Mouse (Mus musculus) heart, adult 2 months (tissue): Measurements from ENCODE around the gene Tkt. TPM values are rescaled to one million over a fixed set of nuclear protein-coding genes. Genes with fewer than 3 reads are reported as not detected.
A peak's percentile ranks its signal among the peaks of the same experiment; 100 is the strongest.

Experiments used
- DNase-seq, 2 experiments: peaks; one replicate each; pipeline ENCODE4 v3.0.0; 2021
- H3K27ac ChIP-seq: fragments of 200-600 bp; 2 replicates; pipeline ENCODE4 v1.8.1; 2022
- H3K27me3 ChIP-seq: fragments of 200-500 bp; 2 replicates; pipeline ENCODE4 v1.6.1; 2012; ENCODE audit warnings: mild to moderate bottlenecking, low read length, inconsistent platforms, mixed read lengths; ENCODE audit not compliant: control insufficient read depth, insufficient read depth
- H3K36me3 ChIP-seq: fragments of 200-500 bp; 2 replicates; pipeline ENCODE4 v1.6.1; 2012; ENCODE audit warnings: low read length, inconsistent platforms; ENCODE audit not compliant: control insufficient read depth, insufficient read depth
- H3K4me1 ChIP-seq: fragments of 200-500 bp; 2 replicates; pipeline ENCODE4 v1.6.1; 2011; ENCODE audit warnings: low read length; ENCODE audit not compliant: control insufficient read depth, insufficient read depth
- H3K4me3 ChIP-seq: fragments of 200-600 bp; 2 replicates; pipeline ENCODE4 v1.8.1; 2022
- H3K79me2 ChIP-seq: fragments of 200-500 bp; replicated peaks from 2 replicates; pipeline ENCODE4 v1.6.1; 2012; ENCODE audit warnings: mild to moderate bottlenecking, inconsistent platforms, low read length, moderate library complexity, mixed read lengths; ENCODE audit not compliant: control insufficient read depth, insufficient read depth
- H3K9ac ChIP-seq: fragments of 200-500 bp; 2 replicates; pipeline ENCODE4 v1.6.1; 2012; ENCODE audit warnings: low read depth, mild to moderate bottlenecking, control low read depth, inconsistent platforms, low read length, mixed read lengths
- CTCF ChIP-seq: fragments of 200-600 bp; IDR thresholded peaks from 2 replicates; pipeline ENCODE4 v1.8.1; 2022; ENCODE audit warnings: antibody characterized with exemption, mild to moderate bottlenecking, moderate library complexity
- EP300 ChIP-seq: fragments of 200-500 bp; IDR thresholded peaks from 2 replicates; pipeline ENCODE4 v1.6.1; 2011; ENCODE audit warnings: low read depth, low read length, control low read depth; ENCODE audit not compliant: insufficient read depth
- POLR2A ChIP-seq: fragments of 200-500 bp; IDR thresholded peaks from 2 replicates; pipeline ENCODE4 v1.6.1; 2011; ENCODE audit warnings: mild to moderate bottlenecking, low read depth, low read length, control low read depth; ENCODE audit not compliant: insufficient read depth
- WGBS: fragments of 180-500 bp; shearing (Covaris S2); methylation state at CpG from one replicate; pipeline ENCODE4 v1.1.7; 2018; 5-methylcytosine and 5-hydroxymethylcytosine counted together
- intact Hi-C: fragments of 180-260 bp; cut with DNase I; formaldehyde crosslinking; loops from one replicate; pipeline ENCODE4 v1.15.1; 2025
- polyA plus RNA-seq: library from polyadenylated mRNA; depleted of rRNA; stranded (reverse); fragments of >200 nt; gene quantifications from 2 replicates; pipeline ENCODE4 v1.2.3, GENCODE M21; 2012
- total RNA-seq, 2 experiments: library from RNA; stranded (reverse); gene quantifications; 2 replicates each; pipeline ENCODE4 v1.2.3; 2021

Tkt gene
- total and polyA plus RNA-seq, 3 experiments = 30.7 to 119 (median 32.8) TPM

DNA sequence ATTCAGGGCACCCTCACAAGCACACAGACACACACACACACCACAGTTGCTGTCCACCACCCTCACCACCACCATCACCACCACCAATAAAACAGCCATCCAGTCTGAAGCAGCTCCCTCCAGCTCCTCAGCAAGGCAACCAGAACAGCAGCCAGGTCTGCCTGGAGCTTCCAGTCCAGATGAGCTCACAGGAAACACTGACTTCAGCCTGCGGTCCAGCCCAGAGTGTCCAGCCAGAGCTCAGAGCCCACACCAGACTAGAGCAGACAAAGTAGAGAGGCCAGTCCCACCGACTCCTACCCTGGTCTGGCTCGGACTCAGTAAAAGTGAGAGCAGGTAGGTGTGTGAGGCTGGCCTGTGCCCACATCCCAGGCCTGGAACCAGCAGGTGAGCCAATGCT lies 62.8 kb downstream of the Tkt start:
- TF ChIP-seq CTCF (no peak), POLR2A (no peak), EP300 (no peak)
- Histone ChIP-seq H3K9ac (no peak overlapping the region), H3K27ac (no peak overlapping the region; the same call in 1 of the 2 replicates), H3K36me3 (no peaks in the 10 kb centered on the region), H3K79me2 (no peaks in the 10 kb centered on the region), H3K4me3 (no peak overlapping the region), H3K27me3 (no peaks in the 10 kb centered on the region), H3K4me1 (peaks cover 5% of the 10 kb centered on the region)
- DNase-seq = peak in 1 of 2 experiments; percentile 36
- intact Hi-C loops = loop anchor here (5.0 kb wide), 1 partner anchor 41 kb away; the partner anchor contains the start of gene Rft1
- WGBS = 64% methylated on average over 3 of the region's 3 CpGs

DNA sequence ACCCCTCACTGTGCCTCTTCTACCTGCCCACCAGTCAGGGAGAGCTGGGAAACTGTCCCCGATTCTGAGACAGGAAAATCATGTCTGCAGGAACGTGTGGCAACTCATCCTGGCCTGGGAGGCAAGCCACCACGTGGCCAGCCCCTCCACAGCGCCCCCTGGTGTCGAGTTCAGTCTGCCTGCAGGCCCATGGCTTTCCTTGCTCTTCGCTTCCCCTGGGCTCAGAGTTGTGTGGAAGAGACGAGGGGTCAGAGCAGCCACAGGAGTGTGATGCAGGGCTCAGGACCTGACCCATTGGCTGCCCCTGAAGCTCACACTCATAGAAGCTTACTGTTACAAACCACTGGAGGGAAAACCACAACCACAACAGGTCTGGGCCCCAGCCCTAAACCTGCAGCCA lies 64.4 kb downstream of the Tkt start:
- H3K79me2 ChIP-seq = no peaks in the 10 kb centered on the region
- no peak overlapping the region for H3K9ac ChIP-seq
- peak; percentile 79 to 88 for DNase-seq
- no peak overlapping the region for H3K27ac ChIP-seq
- WGBS = 24% methylated on average over 7 of the region's 7 CpGs
- no peak overlapping the region for H3K4me3 ChIP-seq
- TF ChIP-seq POLR2A = no peak
- TF ChIP-seq EP300 = 0 out of 2 replicates have a peak, but pooled peaks have one; percentile 39
- peak; percentile 95 for TF ChIP-seq CTCF
- H3K27me3 ChIP-seq = no peaks in the 10 kb centered on the region
- H3K4me1 ChIP-seq = peaks cover 5% of the 10 kb centered on the region
- no peaks in the 10 kb centered on the region for H3K36me3 ChIP-seq
- intact Hi-C loops = loop anchor here (5.0 kb wide), 1 partner anchor 40 kb away; the partner anchor contains the start of gene Rft1

DNA sequence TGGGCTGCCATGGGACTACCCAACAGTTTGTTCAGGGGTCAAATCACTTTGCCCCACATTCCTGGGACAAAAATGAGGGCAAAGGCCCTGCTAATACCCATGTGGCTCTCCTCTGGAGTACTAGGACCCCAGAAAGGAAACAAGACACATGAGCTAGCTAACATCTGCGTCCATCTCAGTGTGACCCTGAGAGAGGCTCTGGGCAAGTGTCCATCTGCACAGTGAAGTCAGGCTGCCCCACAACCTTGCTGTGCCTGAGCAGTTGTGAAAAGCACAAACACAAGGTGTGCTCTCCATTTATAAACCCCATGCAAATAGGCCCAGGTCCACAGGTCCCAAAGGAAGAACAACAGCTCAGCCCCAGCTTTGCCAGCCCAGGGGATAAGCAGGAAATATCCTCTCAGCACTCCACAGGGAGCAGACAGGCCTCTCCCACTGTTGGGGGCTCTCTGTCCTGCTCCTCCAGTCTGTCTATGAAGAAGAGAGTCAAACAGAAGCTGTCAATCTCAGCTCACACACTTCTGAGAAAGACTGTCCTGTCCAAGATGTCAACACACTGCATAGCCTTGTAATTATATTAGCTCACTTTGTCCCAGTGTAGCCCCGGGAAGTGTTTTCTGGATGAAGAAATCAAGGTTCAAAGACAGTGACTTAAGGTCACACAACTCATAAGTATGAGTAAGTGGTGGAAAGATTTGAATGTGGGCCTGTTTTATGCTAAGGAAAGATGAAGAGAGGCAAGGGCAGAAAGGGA lies 65.0 kb downstream of the Tkt start:
- intact Hi-C loops = loop anchor here (5.0 kb wide), 1 partner anchor 39 kb away; the partner anchor contains the start of gene Rft1
- no peak for TF ChIP-seq CTCF
- TF ChIP-seq POLR2A = no peak
- TF ChIP-seq EP300 = no peak
- WGBS = 66% methylated on average over 2 of the region's 2 CpGs
- H3K27me3 ChIP-seq = no peaks in the 10 kb centered on the region
- H3K27ac ChIP-seq = no peak overlapping the region
- peaks cover 5% of the 10 kb centered on the region for H3K4me1 ChIP-seq
- H3K36me3 ChIP-seq = no peaks in the 10 kb centered on the region
- no peak overlapping the region for H3K4me3 ChIP-seq
- no peaks in the 10 kb centered on the region for H3K79me2 ChIP-seq
- DNase-seq = no peak
- no peak overlapping the region for H3K9ac ChIP-seq

DNA sequence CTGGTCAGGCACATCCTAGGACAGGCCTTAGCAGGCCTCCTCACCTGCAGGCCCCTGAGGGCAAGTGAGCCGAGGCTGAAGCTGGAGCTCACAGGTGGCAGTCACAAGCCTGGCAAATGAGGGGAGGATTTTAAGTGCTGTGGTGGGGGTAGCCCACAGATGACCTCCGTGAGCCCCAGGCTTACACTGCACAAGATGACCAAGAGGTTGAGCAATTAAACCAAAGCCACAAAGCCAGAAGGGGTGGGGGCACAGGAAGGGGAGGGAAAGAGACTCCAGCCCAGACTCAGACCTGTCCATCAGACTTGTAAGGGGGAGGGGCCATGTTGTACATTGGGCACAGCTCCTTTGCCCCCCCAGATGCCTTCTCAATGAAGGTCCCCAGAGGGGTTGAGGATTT lies 68.6 kb downstream of the Tkt start:
- H3K27me3 ChIP-seq = no peaks in the 10 kb centered on the region
- no peaks in the 10 kb centered on the region for H3K36me3 ChIP-seq
- intact Hi-C loops = no loop called here
- H3K9ac ChIP-seq = no peak overlapping the region
- no peaks in the 10 kb centered on the region for H3K79me2 ChIP-seq
- peaks cover 3% of the 10 kb centered on the region for H3K4me1 ChIP-seq
- WGBS = 85% methylated on average over 2 of the region's 2 CpGs
- H3K4me3 ChIP-seq = no peak overlapping the region
- H3K27ac ChIP-seq = no peak overlapping the region
- DNase-seq = no peak
- no peak for TF ChIP-seq POLR2A
- TF ChIP-seq EP300 = no peak
- no peak for TF ChIP-seq CTCF

DNA sequence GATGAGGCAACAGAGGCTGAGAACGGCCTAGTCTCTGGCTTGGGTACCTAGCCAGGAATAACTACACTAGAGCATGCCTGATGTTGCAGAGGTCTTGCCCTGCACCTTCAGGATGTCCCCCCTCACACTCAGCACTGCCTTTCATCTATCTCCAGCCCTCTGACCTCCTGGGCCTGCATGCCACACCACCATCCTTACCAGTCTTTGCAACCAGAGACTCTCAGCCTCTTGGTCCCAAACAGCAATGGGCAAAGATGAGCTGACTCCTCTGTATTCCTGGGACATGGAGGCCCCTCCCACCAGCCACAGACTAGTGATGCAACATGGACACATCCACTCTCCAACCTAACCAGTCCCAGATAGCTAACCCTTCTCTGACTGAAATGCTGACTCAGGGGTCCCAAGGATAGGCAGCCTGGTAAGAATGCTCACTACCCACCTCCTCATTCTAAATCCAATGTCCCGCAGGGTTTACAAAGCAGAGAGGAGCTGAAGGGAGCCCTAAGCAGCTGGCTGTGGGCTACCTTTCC lies 70.7 kb downstream of the Tkt start:
- Histone ChIP-seq H3K9ac (no peak overlapping the region), H3K4me3 (no peak overlapping the region), H3K27me3 (no peaks in the 10 kb centered on the region), H3K36me3 (no peaks in the 10 kb centered on the region), H3K4me1 (peaks cover 2% of the 10 kb centered on the region; the same call in 1 of the 2 replicates), H3K27ac (no peak overlapping the region), H3K79me2 (no peaks in the 10 kb centered on the region)
- DNase-seq = no peak
- intact Hi-C loops = no loop called here
- TF ChIP-seq EP300 (no peak), POLR2A (no peak), CTCF (no peak)
- 92% methylated on average over 2 of the region's 2 CpGs for whole genome bisulfite sequencing
